Mouse (Mus musculus): ENCODE results near the gene Dctn1. TPM values are rescaled to one million over a fixed set of nuclear protein-coding genes. Genes with fewer than 3 reads are reported as not detected.

The Dctn1 gene
- polyA plus RNA-seq, 1 experiment from 2014 or later: 125 TPM

- WGBS: 10% methylated on average over 22 of the region's 25 CpGs
- H3K27me3 ChIP-seq (ENCODE audit: control insufficient read depth, insufficient read depth, low read length): no peaks in the 10 kb centered on the region
- H3K27ac ChIP-seq (ENCODE audit: low read depth, low read length): peak overlapping the region; percentile 75
- ATAC-seq (ENCODE audit: insufficient read depth, low FRiP score, low TSS enrichment): peak; percentile 96
- H3K4me3 ChIP-seq (ENCODE audit: low read depth, low read length): peak overlapping the region; percentile 37
- DNase-seq (ENCODE audit: low spot score): peak; percentile 88
- no peaks in the 10 kb centered on the region for H3K9me3 ChIP-seq (ENCODE audit: control insufficient read depth, low read length)
- peak overlapping the region; percentile 69 for H3K9ac ChIP-seq (ENCODE audit: low read length)
- H3K4me2 ChIP-seq (ENCODE audit: low read depth): peak overlapping the region; percentile 65
- peaks cover 16% of the 10 kb centered on the region for H3K36me3 ChIP-seq (ENCODE audit: control insufficient read depth, insufficient read depth, low read length)
- H3K4me1 ChIP-seq (ENCODE audit: control insufficient read depth, insufficient read depth, low read length): peaks cover 20% of the 10 kb centered on the region
Observed at GRCm38 (mm10) chr6:83185895-83186861, 20.5 kb downstream of the Dctn1 start.

DNA sequence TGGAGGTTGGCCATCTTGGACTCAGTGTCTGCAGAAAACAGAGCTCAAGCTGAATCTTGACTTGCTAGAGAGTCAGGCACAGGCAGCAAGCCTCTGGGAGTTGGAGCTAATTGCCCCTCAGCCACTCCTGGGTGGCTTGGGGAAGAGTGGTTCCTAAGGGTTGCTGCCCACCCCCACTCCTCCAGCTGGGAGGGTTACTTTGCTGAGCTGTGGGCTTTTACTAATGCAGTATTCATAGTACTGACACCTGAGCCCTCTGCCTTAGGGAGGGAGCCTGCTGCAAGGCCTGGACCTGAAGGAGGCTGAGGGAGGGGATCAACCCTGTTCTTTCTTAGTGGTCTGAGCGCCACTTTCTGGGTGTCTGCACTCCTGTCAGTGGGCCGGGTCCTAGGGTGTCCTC lies 21.2 kb downstream of the Dctn1 start:
- peak overlapping the region; percentile 69 for H3K9ac ChIP-seq (ENCODE audit: low read length)
- H3K4me2 ChIP-seq (ENCODE audit: low read depth): peak overlapping the region; percentile 65
- ATAC-seq (ENCODE audit: insufficient read depth, low FRiP score, low TSS enrichment): no peak
- H3K4me3 ChIP-seq (ENCODE audit: low read depth, low read length): peak overlapping the region; percentile 37
- H3K9me3 ChIP-seq (ENCODE audit: control insufficient read depth, low read length): no peaks in the 10 kb centered on the region
- peaks cover 21% of the 10 kb centered on the region for H3K36me3 ChIP-seq (ENCODE audit: control insufficient read depth, insufficient read depth, low read length)
- DNase-seq (ENCODE audit: low spot score): no peak
- H3K4me1 ChIP-seq (ENCODE audit: control insufficient read depth, insufficient read depth, low read length): peaks cover 20% of the 10 kb centered on the region
- 82% methylated on average over 2 of the region's 2 CpGs for WGBS
- H3K27me3 ChIP-seq (ENCODE audit: control insufficient read depth, insufficient read depth, low read length): no peaks in the 10 kb centered on the region
- 0 out of 2 replicates have a peak overlapping the region, but pooled peaks have one; percentile 75 for H3K27ac ChIP-seq (ENCODE audit: low read depth, low read length)

- ATAC-seq (ENCODE audit: insufficient read depth, low FRiP score, low TSS enrichment): no peak
Observed at GRCm38 (mm10) chr6:83193571-83193970, 27.9 kb downstream of the Dctn1 start.

DNA sequence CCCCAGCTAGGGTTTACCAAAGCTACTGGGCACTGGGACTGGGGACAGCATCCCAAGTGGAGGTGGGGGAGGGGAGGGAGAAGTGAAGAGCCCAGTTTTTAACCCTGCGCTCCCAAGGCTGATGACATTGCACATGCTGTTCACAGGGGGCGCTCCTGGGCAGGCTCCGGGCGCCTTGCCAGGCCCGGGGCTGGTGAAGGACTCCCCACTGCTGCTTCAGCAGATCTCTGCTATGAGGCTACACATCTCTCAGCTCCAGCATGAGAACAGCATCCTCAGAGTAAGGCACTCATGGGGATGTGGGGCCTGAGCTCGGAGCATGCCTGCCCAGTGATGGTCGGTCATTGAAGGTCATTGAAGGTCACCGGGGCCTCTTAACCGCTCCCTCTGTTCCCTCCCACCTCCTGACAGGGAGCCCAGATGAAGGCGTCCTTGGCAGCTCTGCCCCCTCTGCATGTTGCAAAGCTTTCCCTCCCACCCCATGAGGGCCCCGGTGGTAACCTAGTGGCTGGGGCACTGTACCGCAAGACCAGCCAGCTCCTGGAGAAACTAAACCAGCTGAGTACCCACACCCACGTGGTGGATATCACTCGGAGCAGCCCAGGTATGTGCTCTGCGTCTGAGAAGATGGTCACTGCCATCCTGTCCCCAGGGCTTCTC lies 31.8 kb downstream of the Dctn1 start:
- ATAC-seq (ENCODE audit: insufficient read depth, low FRiP score, low TSS enrichment): no peak
- no peaks in the 10 kb centered on the region for H3K4me1 ChIP-seq (ENCODE audit: control insufficient read depth, insufficient read depth, low read length)
- DNase-seq (ENCODE audit: low spot score): peak; percentile 36
- H3K4me3 ChIP-seq (ENCODE audit: low read depth, low read length): no peak overlapping the region
- no peak overlapping the region for H3K27ac ChIP-seq (ENCODE audit: low read depth, low read length)
- no peaks in the 10 kb centered on the region for H3K27me3 ChIP-seq (ENCODE audit: control insufficient read depth, insufficient read depth, low read length)
- no peaks in the 10 kb centered on the region for H3K9me3 ChIP-seq (ENCODE audit: control insufficient read depth, low read length)
- no peak overlapping the region for H3K4me2 ChIP-seq (ENCODE audit: low read depth)
- 45% methylated on average over 15 of the region's 15 CpGs for WGBS
- H3K9ac ChIP-seq (ENCODE audit: low read length): no peak overlapping the region
- H3K36me3 ChIP-seq (ENCODE audit: control insufficient read depth, insufficient read depth, low read length): peaks cover 24% of the 10 kb centered on the region

More at GRCm38 (mm10) chr6:83193571-83193970, 27.9 kb downstream of the Dctn1 start:
- no peaks in the 10 kb centered on the region for H3K27me3 ChIP-seq (ENCODE audit: control insufficient read depth, insufficient read depth, low read length)
- no peak overlapping the region for H3K27ac ChIP-seq (ENCODE audit: low read depth, low read length)
- DNase-seq (ENCODE audit: low spot score): no peak
- WGBS: 92% methylated on average over 7 of the region's 7 CpGs
- H3K9me3 ChIP-seq (ENCODE audit: control insufficient read depth, low read length): no peaks in the 10 kb centered on the region
- H3K4me1 ChIP-seq (ENCODE audit: control insufficient read depth, insufficient read depth, low read length): no peaks in the 10 kb centered on the region
- no peak overlapping the region for H3K4me3 ChIP-seq (ENCODE audit: low read depth, low read length)
- H3K9ac ChIP-seq (ENCODE audit: low read length): no peak overlapping the region
- no peak overlapping the region for H3K4me2 ChIP-seq (ENCODE audit: low read depth)
- peaks cover 42% of the 10 kb centered on the region for H3K36me3 ChIP-seq (ENCODE audit: control insufficient read depth, insufficient read depth, low read length)

- Histone ChIP-seq H3K4me2 (ENCODE audit: low read depth) (no peak overlapping the region), H3K4me1 (ENCODE audit: control insufficient read depth, insufficient read depth, low read length) (no peaks in the 10 kb centered on the region), H3K27me3 (ENCODE audit: control insufficient read depth, insufficient read depth, low read length) (no peaks in the 10 kb centered on the region), H3K9ac (ENCODE audit: low read length) (no peak overlapping the region), H3K9me3 (ENCODE audit: control insufficient read depth, low read length) (no peaks in the 10 kb centered on the region), H3K36me3 (ENCODE audit: control insufficient read depth, insufficient read depth, low read length) (peaks cover 5% of the 10 kb centered on the region), H3K4me3 (ENCODE audit: low read depth, low read length) (no peak overlapping the region), H3K27ac (ENCODE audit: low read depth, low read length) (no peak overlapping the region)
- no peak for DNase-seq (ENCODE audit: low spot score)
- 86% methylated on average over 4 of the region's 4 CpGs for WGBS
- ATAC-seq (ENCODE audit: insufficient read depth, low FRiP score, low TSS enrichment): no peak
Observed at GRCm38 (mm10) chr6:83203320-83203719, 37.6 kb downstream of the Dctn1 start.

GRCm38 (mm10) chr6:83205851-83206250 lies 40.1 kb downstream of the Dctn1 start:
- H3K36me3 ChIP-seq (ENCODE audit: control insufficient read depth, insufficient read depth, low read length): no peaks in the 10 kb centered on the region
- WGBS: 90% methylated on average over 3 of the region's 3 CpGs
- no peak overlapping the region for H3K4me3 ChIP-seq (ENCODE audit: low read depth, low read length)
- no peak for DNase-seq (ENCODE audit: low spot score)
- H3K27ac ChIP-seq (ENCODE audit: low read depth, low read length): no peak overlapping the region
- H3K4me2 ChIP-seq (ENCODE audit: low read depth): no peak overlapping the region
- no peaks in the 10 kb centered on the region for H3K27me3 ChIP-seq (ENCODE audit: control insufficient read depth, insufficient read depth, low read length)
- no peaks in the 10 kb centered on the region for H3K9me3 ChIP-seq (ENCODE audit: control insufficient read depth, low read length)
- H3K9ac ChIP-seq (ENCODE audit: low read length): no peak overlapping the region
- ATAC-seq (ENCODE audit: insufficient read depth, low FRiP score, low TSS enrichment): no peak
- no peaks in the 10 kb centered on the region for H3K4me1 ChIP-seq (ENCODE audit: control insufficient read depth, insufficient read depth, low read length)

GRCm38 (mm10) chr6:83206321-83206720 lies 40.6 kb downstream of the Dctn1 start:
- H3K27me3 ChIP-seq (ENCODE audit: control insufficient read depth, insufficient read depth, low read length): no peaks in the 10 kb centered on the region
- H3K9ac ChIP-seq (ENCODE audit: low read length): no peak overlapping the region
- 80% methylated on average over 11 of the region's 11 CpGs for WGBS
- H3K27ac ChIP-seq (ENCODE audit: low read depth, low read length): no peak overlapping the region
- H3K4me2 ChIP-seq (ENCODE audit: low read depth): no peak overlapping the region
- ATAC-seq (ENCODE audit: insufficient read depth, low FRiP score, low TSS enrichment): no peak
- DNase-seq (ENCODE audit: low spot score): no peak
- H3K9me3 ChIP-seq (ENCODE audit: control insufficient read depth, low read length): no peaks in the 10 kb centered on the region
- no peaks in the 10 kb centered on the region for H3K36me3 ChIP-seq (ENCODE audit: control insufficient read depth, insufficient read depth, low read length)
- H3K4me3 ChIP-seq (ENCODE audit: low read depth, low read length): no peak overlapping the region
- no peaks in the 10 kb centered on the region for H3K4me1 ChIP-seq (ENCODE audit: control insufficient read depth, insufficient read depth, low read length)

DNA sequence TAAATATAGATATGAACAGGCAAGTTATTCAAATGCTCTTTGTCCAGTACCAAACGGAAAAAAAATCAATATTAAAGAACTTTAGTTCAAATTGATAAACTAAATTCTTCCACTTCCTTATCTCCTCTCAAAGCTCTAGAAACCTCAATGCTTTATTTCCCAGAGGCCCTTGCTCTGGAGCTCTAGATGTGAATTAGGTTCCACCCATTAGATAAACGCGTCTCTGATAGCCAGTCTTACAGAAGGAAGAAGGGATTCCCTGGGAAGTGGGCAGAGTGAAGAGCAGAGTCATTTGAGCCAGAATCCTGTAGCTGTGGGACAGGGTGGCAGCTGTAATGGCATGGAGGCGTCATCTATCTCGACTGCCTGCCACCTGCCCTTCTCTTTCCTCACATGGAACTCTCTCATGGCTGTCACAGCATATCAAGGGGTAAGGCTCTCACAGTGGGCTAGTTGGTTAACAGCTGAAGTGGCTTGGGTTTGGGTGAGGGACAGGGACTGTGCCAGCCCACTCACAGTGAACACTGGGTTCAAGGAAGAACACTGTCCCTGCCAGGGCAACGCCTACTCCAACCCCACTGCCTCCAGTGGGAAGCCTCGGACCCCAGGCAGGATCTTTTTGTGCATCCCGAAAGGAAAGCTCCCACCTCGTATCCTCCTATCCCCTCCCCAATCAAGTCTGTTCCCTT lies 41.8 kb downstream of the Dctn1 start:
- H3K4me3 ChIP-seq (ENCODE audit: low read depth, low read length): no peak overlapping the region
- H3K4me1 ChIP-seq (ENCODE audit: control insufficient read depth, insufficient read depth, low read length): no peaks in the 10 kb centered on the region
- no peaks in the 10 kb centered on the region for H3K36me3 ChIP-seq (ENCODE audit: control insufficient read depth, insufficient read depth, low read length)
- ATAC-seq (ENCODE audit: insufficient read depth, low FRiP score, low TSS enrichment): no peak
- no peak overlapping the region for H3K4me2 ChIP-seq (ENCODE audit: low read depth)
- H3K9me3 ChIP-seq (ENCODE audit: control insufficient read depth, low read length): no peaks in the 10 kb centered on the region
- no peak overlapping the region for H3K9ac ChIP-seq (ENCODE audit: low read length)
- 76% methylated on average over 9 of the region's 9 CpGs for WGBS
- DNase-seq (ENCODE audit: low spot score): no peak
- H3K27ac ChIP-seq (ENCODE audit: low read depth, low read length): no peak overlapping the region
- no peaks in the 10 kb centered on the region for H3K27me3 ChIP-seq (ENCODE audit: control insufficient read depth, insufficient read depth, low read length)
